In genomic region chr11:68264276-68264675, GRCm38 (mm10) we compare ENCODE assay signal across 14 mouse cellular contexts.
"Had no signal": no experiment of that assay in that cellular context is flagged by ENCODE, and none has a peak within 500 bp of the region (broad histone marks: within the 10 kb centered on the region; RNA-seq: fewer than 3 reads in every experiment).

No protein-coding gene starts in this region.

- H3K27me3 ChIP-seq: liver, embryonic 12.5 days; liver, embryonic 15.5 days had no signal

- ATAC-seq: liver, embryonic 12.5 days had no signal

- H3K4me2 ChIP-seq: limb, embryonic 13.5 days; liver, embryonic 12.5 days; liver, embryonic 15.5 days; midbrain, embryonic 11.5 days had no signal

- H3K4me3 ChIP-seq: layer of hippocampus, adult 2 months; limb, embryonic 10.5 days; limb, embryonic 13.5 days; liver, embryonic 12.5 days; liver, embryonic 15.5 days had no signal

- DNase-seq: kidney, postnatal 25 days; layer of hippocampus, adult 9-11 months; liver; lung, postnatal 4 days; midbrain, embryonic 14.5 days; thymus, adult 18-20 months; thymus, postnatal 36 days had no signal

- H3K4me1 ChIP-seq: liver, embryonic 12.5 days; liver, embryonic 15.5 days had no signal

- H3K27ac ChIP-seq: kidney, postnatal 0 days; layer of hippocampus, adult 2 months; limb, embryonic 13.5 days; liver, embryonic 12.5 days; liver, embryonic 15.5 days had no signal

- H3K9ac ChIP-seq: limb, embryonic 13.5 days; liver, embryonic 12.5 days; liver, embryonic 15.5 days had no signal

- H3K9me3 ChIP-seq: limb, embryonic 10.5 days; limb, embryonic 13.5 days; liver, embryonic 12.5 days; liver, embryonic 15.5 days had no signal

- H3K36me3 ChIP-seq: limb, embryonic 10.5 days; limb, embryonic 13.5 days; liver, embryonic 12.5 days; liver, embryonic 15.5 days had no signal
